Mouse (Mus musculus) common myeloid progenitor, adult 5-6 weeks (primary cell): Measurements from ENCODE around the gene Dip2b. TPM values are rescaled to one million over a fixed set of nuclear protein-coding genes. Genes with fewer than 3 reads are reported as not detected.

ENCODE experiments used
- ATAC-seq: replicated peaks from 2 replicates; pipeline ENCODE4 v1.8.0; 2016; ENCODE audit warnings: low read depth, mild to moderate bottlenecking, moderate TSS enrichment, inconsistent platforms; ENCODE audit not compliant: poor library complexity, severe bottlenecking
- total RNA-seq: library from RNA; stranded (forward); fragments of 200-1000, 187-1606 nt; gene quantifications from 2 replicates; pipeline ENCODE4 v1.2.3, GENCODE M21; 2017

Dip2b gene
- total RNA-seq, 1 experiment from 2014 or later = 14.9 TPM

DNA sequence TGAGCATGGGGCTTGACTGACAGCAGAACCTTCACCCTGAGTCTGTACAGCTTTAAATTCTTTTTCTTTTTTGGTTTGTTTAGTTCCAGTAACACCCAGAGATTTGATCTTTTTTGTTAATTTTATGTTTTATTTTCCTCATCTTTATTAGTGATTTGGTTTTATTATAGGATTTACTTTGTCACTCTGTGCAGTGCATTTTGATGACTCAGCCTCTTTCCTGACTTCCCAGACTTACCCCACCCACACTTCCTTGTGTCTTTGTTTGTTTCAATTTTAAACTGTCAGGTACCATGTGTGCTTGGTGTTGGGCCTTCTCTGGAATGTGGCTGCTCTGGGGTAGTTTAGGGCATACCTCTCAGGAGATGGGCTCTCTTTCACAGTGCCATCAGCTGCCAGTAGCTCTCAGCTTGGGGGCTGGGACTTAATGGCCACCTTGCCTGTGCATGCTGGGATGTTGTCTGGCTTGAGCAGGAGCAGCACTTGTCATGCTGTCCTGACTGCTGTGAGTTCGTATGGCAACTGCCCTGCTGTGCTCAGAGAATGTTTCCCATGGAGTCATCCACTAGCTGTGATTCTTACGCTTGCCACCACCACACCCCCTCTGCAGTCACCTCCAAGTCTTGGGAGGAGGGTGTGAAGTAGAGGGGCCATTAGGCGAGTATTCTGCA is 125.1 kb downstream of the Dip2b start:
- ATAC-seq = no peak

GRCm38 (mm10) chr15:100166464-100166863 is 128.0 kb downstream of the Dip2b start:
- ATAC-seq = no peak

- ATAC-seq = no peak
Observed at GRCm38 (mm10) chr15:100167791-100168190, 129.3 kb downstream of the Dip2b start.

DNA sequence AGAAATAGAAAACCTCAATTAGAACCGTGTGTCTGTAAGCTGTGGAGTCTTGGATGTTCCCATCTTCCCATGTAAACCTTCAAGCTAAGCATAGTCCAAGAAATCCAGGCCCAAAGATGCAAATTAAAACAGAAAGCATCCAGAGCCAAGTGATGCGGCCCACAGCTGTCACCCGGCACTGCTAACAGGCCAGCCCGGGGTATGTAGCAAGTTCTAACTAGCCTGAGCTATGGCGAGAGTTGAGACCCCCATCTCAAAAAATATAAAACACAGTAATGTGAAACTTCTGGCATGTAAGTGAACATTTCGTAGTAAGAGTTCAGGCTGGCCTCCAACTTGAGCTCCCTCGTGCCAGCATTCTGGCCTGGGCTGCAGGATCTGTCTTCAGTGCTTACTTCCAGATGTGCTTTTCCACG is 129.7 kb downstream of the Dip2b start:
- ATAC-seq = no peak

DNA sequence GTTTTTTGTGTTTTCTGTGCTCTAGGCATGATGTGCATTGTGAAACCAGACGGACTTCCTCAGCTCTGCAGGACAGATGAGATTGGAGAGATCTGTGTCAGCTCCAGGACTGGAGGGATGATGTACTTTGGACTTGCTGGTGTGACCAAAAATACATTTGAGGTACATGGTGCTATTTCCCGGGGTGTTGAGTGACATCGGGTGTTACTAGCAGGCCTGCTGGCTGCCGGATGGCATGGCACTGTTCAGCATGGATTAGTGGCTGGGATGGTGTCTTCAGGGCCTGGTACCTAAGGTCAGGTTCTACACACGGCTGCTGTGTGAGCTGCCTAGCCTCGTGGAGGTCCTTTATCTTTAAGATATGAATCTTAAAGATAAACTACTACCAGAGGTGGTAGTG is 136.7 kb downstream of the Dip2b start:
- no peak for ATAC-seq

DNA sequence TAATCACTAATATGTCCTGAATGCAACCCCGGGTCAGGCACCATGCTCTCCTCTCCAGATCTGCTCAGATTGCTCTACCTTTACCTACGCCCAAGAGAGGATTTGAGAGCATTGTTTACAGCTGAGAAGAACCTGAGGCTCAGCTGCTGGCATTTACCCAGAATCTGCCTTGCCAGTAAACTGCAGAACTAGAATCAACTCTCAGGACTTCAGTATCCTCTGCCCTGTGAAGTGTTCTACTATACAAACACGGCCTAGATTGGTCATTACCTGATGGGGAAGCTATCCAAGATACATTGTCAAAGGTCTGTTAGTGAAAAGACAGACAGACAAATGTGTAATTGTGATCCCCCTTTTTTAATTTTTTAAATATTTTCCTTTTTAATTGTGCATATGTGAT is 138.7 kb downstream of the Dip2b start:
- no peak for ATAC-seq

DNA sequence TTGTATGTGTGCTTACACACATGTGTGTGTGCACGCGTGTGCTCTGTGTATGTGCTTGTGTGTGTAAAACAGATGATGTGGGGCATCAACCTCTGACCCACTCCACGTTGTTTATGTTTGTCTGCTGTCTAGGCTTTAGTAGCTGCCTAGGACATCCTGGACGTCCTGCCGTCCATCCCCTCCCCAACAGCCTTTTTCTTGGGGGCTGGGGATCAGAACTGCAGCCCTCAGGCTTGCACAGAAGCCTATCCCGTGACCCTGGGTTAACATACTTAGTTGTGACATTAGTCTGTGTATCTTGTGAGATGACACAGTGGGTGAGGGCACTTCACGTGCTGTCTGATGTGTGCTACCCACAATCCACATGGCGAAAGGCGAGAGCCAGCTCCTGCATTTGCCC is 139.1 kb downstream of the Dip2b start:
- no peak for ATAC-seq

GRCm38 (mm10) chr15:100178487-100178886 is 140.0 kb downstream of the Dip2b start:
- no peak for ATAC-seq

GRCm38 (mm10) chr15:100179685-100180084 is 141.2 kb downstream of the Dip2b start:
- peak; percentile 48 for ATAC-seq

DNA sequence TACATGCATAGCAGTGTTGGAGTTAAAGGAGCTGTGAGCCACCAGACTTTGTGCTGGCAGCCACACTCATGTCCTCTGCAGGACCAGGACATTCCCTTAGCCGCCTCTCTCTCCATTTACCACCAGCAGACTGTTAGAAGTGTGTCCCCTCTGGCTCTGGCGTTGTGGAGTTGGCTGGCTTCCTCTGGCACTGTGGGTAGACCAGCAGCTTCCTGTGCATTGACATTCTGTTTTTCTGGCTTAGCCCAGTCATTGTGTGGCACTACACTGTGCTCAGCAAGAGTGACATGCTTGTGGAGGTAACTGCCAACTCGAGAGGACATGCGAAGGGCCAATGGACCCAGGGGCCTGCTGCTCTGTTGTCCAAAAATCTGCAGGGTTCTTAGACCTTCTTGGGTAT is 141.8 kb downstream of the Dip2b start:
- peak; percentile 71 for ATAC-seq

DNA sequence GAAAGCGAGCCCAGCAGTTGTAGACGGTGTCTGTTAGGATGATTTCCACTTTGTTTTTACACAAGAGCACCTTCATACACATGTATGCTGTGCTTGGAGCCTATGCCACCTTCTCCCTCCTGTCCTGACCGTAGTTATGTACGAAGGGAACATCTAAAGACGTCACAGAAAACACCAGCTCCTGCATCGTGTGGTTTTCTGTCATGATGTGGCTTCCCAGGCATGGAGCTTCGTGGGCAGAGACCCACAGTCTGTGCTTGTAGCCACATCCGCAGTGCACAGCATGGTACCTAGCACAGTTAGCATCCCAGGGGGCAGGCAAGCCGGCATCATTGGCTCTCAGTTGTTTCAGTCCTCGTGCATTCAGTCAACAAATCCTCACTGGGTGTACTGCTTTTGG is 143.4 kb downstream of the Dip2b start:
- ATAC-seq = peak; percentile 40

- ATAC-seq = peak; percentile 41; the same call in 1 of the 2 replicates
Observed at GRCm38 (mm10) chr15:100182526-100183280, 144.2 kb downstream of the Dip2b start.

DNA sequence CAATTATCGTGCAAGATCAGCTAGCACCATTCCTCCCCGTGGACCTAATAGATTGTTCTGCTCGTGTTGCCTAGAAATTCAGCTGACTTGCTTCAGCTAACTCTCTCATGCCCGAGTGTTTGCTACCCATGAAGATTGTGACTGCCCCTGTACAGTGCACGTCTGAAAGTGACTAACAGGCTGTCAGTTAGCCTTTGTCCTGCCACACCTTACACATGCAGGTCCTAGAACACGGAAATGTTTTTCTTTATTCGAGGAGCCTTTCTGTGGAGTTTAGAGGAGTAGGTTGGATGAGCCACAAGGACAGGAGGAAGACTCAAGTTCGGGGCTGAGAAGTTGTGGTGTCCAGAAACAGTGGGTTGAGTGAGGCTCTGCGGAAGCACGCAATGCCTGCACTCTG is 145.0 kb downstream of the Dip2b start:
- ATAC-seq = no peak

DNA sequence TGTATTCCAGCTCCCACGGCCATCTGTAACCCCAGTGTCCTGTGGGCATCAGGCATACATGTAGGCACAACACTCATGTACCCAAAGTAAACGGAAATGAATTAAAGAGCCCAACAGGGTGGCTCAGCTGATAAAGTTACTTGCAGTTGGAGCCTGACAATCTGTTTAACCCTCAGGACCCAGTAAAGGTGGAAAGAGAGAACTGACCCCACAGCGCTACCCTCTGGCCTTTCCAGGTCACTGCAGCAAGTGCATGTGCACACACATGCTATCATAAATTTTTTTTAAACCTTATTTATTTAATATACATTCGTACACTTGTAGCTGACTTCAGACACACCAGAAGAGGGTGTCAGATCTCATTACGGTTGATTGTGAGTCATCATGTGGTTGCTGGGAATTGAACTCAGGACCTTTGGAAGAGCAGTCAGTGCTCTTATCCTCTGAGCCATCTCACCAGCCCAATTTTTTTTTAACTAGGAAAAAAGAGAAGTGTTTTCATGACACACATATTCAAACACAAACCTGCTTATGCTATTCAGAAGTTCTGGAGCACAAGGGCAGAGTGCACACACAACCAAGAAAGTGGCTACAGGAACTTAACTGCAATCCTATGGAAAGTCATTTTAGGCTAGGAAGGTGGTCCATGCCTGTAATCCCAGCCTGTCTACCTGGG is 146.5 kb downstream of the Dip2b start:
- ATAC-seq = peak; percentile 38

- ATAC-seq = no peak
Observed at GRCm38 (mm10) chr15:100186234-100186633, 147.8 kb downstream of the Dip2b start.

DNA sequence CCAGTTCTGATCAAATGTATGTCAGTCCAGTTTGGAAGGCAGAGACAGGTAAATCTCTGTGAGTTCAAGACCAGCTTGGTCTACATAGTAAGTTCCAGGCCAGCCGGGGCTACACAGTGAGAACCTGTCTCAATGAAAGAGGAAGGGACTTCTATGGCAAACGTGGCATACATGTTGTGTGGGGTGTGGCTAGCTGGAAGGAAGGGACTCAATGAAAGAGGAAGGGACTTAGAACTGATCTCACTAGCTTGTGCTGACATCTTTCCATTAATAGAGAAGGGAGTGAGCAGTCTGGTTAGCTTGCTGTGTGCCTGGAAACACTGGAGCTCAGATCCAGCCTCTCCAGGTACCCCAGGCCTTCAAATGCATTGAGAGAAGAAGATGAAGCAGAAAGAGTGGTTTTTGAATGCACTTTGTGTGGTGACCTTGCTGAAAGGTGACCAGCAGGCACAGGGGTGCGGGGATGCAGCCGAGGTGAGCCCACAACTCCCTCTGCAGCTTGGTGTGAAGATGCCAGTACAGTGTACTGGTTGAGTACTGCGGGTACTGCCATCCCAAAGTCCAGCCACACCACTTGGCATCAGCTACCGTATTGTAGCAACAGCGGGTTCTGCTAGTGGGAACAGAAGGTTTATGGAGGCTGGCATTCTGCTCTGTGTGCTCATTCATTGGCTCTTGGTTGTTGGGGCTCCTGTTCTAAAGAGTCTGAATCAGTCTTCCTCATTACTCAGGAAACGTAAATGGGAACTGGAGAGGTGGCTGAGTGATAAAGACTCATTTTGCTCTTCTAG is 148.6 kb downstream of the Dip2b start:
- peak; percentile 60 for ATAC-seq

- ATAC-seq = no peak
Observed at GRCm38 (mm10) chr15:100188542-100188941, 150.1 kb downstream of the Dip2b start.

DNA sequence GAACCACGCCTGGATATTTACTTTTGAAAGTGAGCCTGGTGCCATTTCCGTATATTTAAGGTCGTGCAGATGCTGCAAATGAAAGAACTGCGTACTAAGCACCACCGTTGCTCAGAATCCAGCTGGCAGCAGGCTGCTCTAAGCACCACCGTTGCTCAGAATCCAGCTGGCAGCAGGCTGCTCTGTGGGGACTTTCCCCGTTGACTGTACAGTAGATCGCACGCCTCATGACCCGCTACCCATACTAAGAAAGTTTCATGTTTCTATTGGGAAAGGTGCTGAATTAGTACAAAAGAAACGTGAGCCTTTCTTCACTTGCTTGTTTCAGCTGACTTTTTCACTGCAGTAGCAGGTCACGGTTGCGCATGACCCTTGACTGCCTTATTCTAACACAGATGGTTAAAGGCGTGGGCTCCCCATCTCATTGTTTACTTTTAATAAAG is 150.5 kb downstream of the Dip2b start:
- no peak for ATAC-seq

GRCm38 (mm10) chr15:100190083-100190482 is 151.6 kb downstream of the Dip2b start:
- ATAC-seq = no peak
